Mouse (Mus musculus): Measurements from ENCODE around the gene Oscar. TPM values are rescaled to one million over a fixed set of nuclear protein-coding genes. Genes with fewer than 3 reads are reported as not detected.

Oscar gene
- total RNA-seq, 2 experiments from 2014 or later: not detected

Small RNAs within 50 kb of the gene (microRNA-seq; reads per million reads assigned to microRNA genes)
- gene Gm25100: not detected
- gene Mir3572: 2.7 reads per million, percentile 5 among the genes with 10 or more reads in this experiment

Other genes starting within 250 kb of the Oscar start
- 1 to 10 TPM; 2.0 to 5.1 TPM for gene Cacng8, start 225.5 kb downstream of the Oscar start, total RNA-seq (2021)
- not detected for gene Cacng6, start 192.0 kb downstream of the Oscar start, total RNA-seq (2021)
- gene Tarm1, start 113.5 kb downstream of the Oscar start, total RNA-seq (2021): 1 to 10 TPM; 1.2 to 1.8 TPM
- gene Ndufa3, start 1.2 kb upstream of the Oscar start, total RNA-seq (2021): 100 to 1,000 TPM; 710 to 713 TPM
- gene Tfpt, start 13.8 kb upstream of the Oscar start, total RNA-seq (2021): 10 to 100 TPM; 26.3 to 29.6 TPM
- 10 to 100 TPM; 44.8 to 49.5 TPM for gene Prpf31, start 13.8 kb upstream of the Oscar start, total RNA-seq (2021)
- 10 to 100 TPM; 47.5 to 47.6 TPM for gene Cnot3, start 29.1 kb upstream of the Oscar start, total RNA-seq (2021)
- 10 to 100 TPM; 14.0 to 15.0 TPM for gene Leng1, start 49.7 kb upstream of the Oscar start, total RNA-seq (2021)
- gene Tmc4, start 61.4 kb upstream of the Oscar start, total RNA-seq (2021): 10 to 100 TPM in 1 of 2 experiments, 1 to 10 TPM in 1; 8.7 to 11.6 TPM
- 100 to 1,000 TPM in 1 of 2 experiments, 10 to 100 TPM in 1; 99.5 to 113 TPM for gene Tsen34, start 76.7 kb upstream of the Oscar start, total RNA-seq (2021)
- 10 to 100 TPM; 62.4 to 66.6 TPM for gene Mboat7, start 77.4 kb upstream of the Oscar start, total RNA-seq (2021)
- gene Rps9, start 87.8 kb upstream of the Oscar start, total RNA-seq (2021): 1,000 to 10,000 TPM; 1,002 to 1,021 TPM
- 1 to 10 TPM; 1.8 to 2.6 TPM for gene Pirb, start 104.2 kb upstream of the Oscar start, total RNA-seq (2021)
- under 1 TPM in 1 of 2 experiments, not detected in 1; 0.26 TPM for gene Gm15448, start 209.5 kb upstream of the Oscar start, total RNA-seq (2021)
- under 1 TPM; 0.10 to 0.26 TPM for gene Pira2, start 228.9 kb upstream of the Oscar start, total RNA-seq (2021)

Measured in adrenal gland, postnatal 36 days (tissue).